Mouse (Mus musculus): ENCODE results near the gene Vmn2r35. TPM values are rescaled to one million over a fixed set of nuclear protein-coding genes. Genes with fewer than 3 reads are reported as not detected.

The Vmn2r35 gene
- polyA plus RNA-seq (2012; rRNA removed) = not detected in 2 replicates

GRCm38 (mm10) chr7:7819767-7820166 is at the start of gene Vmn2r35:
TSS of gene Vmn2r35 (minus strand) at chr7:7819867.

Other genes with a start within 250 kb of the Vmn2r35 start
- gene Vmn2r34, start 130.4 kb downstream of the Vmn2r35 start, polyA plus RNA-seq (2012; rRNA removed) = not detected in 2 replicates
- gene Vmn2r36, start 82.6 kb upstream of the Vmn2r35 start, polyA plus RNA-seq (2012; rRNA removed) = not detected in 2 replicates